Mouse (Mus musculus): ENCODE results near the gene Efhd1.
A peak's percentile ranks its signal among the peaks of the same experiment; 100 is the strongest.

Gene Efhd1

GRCm38 (mm10) chr1:87264134-87265006, at the start of gene Efhd1:
Gene Efhd1, plus strand, starts transcription at chr1:87264363.
- DNase-seq (ENCODE audit: low spot score in 2 of 2) = no peak

GRCm38 (mm10) chr1:87214748-87215147, 49.4 kb upstream of the Efhd1 start:
- DNase-seq (ENCODE audit: low spot score in 2 of 2) = no peak

GRCm38 (mm10) chr1:87217938-87218337, 46.2 kb upstream of the Efhd1 start:
- DNase-seq (ENCODE audit: low spot score in 2 of 2) = no peak

- no peak for DNase-seq (ENCODE audit: low spot score in 2 of 2)
These were observed 38.4 kb upstream of the Efhd1 start for GRCm38 (mm10) chr1:87225739-87226138.

- DNase-seq (ENCODE audit: low spot score in 2 of 2) = no peak
These were observed 37.6 kb upstream of the Efhd1 start for GRCm38 (mm10) chr1:87226409-87227159.

GRCm38 (mm10) chr1:87227160-87227550, 37.0 kb upstream of the Efhd1 start:
- DNase-seq (ENCODE audit: low spot score in 2 of 2) = no peak

GRCm38 (mm10) chr1:87230606-87231005, 33.6 kb upstream of the Efhd1 start:
- no peak for DNase-seq (ENCODE audit: low spot score in 2 of 2)

- DNase-seq (ENCODE audit: low spot score in 2 of 2) = no peak
These were observed 32.0 kb upstream of the Efhd1 start for GRCm38 (mm10) chr1:87232197-87232596.

GRCm38 (mm10) chr1:87239056-87239455, 25.1 kb upstream of the Efhd1 start:
- DNase-seq (ENCODE audit: low spot score in 2 of 2) = no peak

- DNase-seq (ENCODE audit: low spot score in 2 of 2) = no peak
These were observed 21.1 kb upstream of the Efhd1 start for GRCm38 (mm10) chr1:87243021-87243420.

- DNase-seq (ENCODE audit: low spot score in 2 of 2) = no peak
These were observed 18.7 kb upstream of the Efhd1 start for GRCm38 (mm10) chr1:87245430-87245829.

GRCm38 (mm10) chr1:87245929-87246815, 18.0 kb upstream of the Efhd1 start:
- DNase-seq (ENCODE audit: low spot score in 2 of 2) = peak; percentile 35 to 76

- no peak for DNase-seq (ENCODE audit: low spot score in 2 of 2)
These were observed 12.0 kb upstream of the Efhd1 start for GRCm38 (mm10) chr1:87252040-87252609.

GRCm38 (mm10) chr1:87255173-87255572, 9.0 kb upstream of the Efhd1 start:
- no peak for DNase-seq (ENCODE audit: low spot score in 2 of 2)

- DNase-seq (ENCODE audit: low spot score in 2 of 2) = no peak
These were observed 6.5 kb upstream of the Efhd1 start for GRCm38 (mm10) chr1:87257691-87258090.

GRCm38 (mm10) chr1:87258484-87258883, 5.7 kb upstream of the Efhd1 start:
- no peak for DNase-seq (ENCODE audit: low spot score in 2 of 2)

GRCm38 (mm10) chr1:87259316-87259715, 4.8 kb upstream of the Efhd1 start:
- DNase-seq (ENCODE audit: low spot score in 2 of 2) = no peak

GRCm38 (mm10) chr1:87263257-87263656, 906 bp upstream of the Efhd1 start:
- DNase-seq (ENCODE audit: low spot score in 2 of 2) = no peak

- no peak for DNase-seq (ENCODE audit: low spot score in 2 of 2)
These were observed 398 bp upstream of the Efhd1 start for GRCm38 (mm10) chr1:87263796-87264133.

- no peak for DNase-seq (ENCODE audit: low spot score in 2 of 2)
These were observed 1.0 kb downstream of the Efhd1 start for GRCm38 (mm10) chr1:87265200-87265599.

GRCm38 (mm10) chr1:87266296-87267090, 2.3 kb downstream of the Efhd1 start:
- no peak for DNase-seq (ENCODE audit: low spot score in 2 of 2)
